In genomic region chr17:71988736-71989569, GRCm38 (mm10) we compare ENCODE assay signal across 19 mouse cellular contexts.
DNase-seq lines count a peak whose midpoint lies in the region; ATAC-seq lines count a peak whose summit lies in the region.
"Had no signal": no experiment of that assay in that cellular context is flagged by ENCODE, and none has a peak within 500 bp of the region (broad histone marks: within the 10 kb centered on the region; RNA-seq: fewer than 3 reads in every experiment).

No protein-coding gene starts in this region.

- no peaks in the 10 kb centered on the region for H3K27me3 ChIP-seq in embryonic facial prominence, embryonic 14.5 days (replicated peaks; ENCODE audit: control insufficient read depth, insufficient read depth, low read length)
- H3K27me3 ChIP-seq: intestine, embryonic 15.5 days; kidney, embryonic 15.5 days; limb, embryonic 15.5 days; stomach, embryonic 15.5 days had no signal

- 0 out of 2 replicates have a peak, but pooled peaks cover 8% of the 10 kb centered on the region for H3K4me1 ChIP-seq in embryonic facial prominence, embryonic 14.5 days (ENCODE audit: control insufficient read depth, insufficient read depth, low read length)

- H3K4me2 ChIP-seq in embryonic facial prominence, embryonic 14.5 days (ENCODE audit: low read depth, low read length): no peak overlapping the region
- H3K4me2 ChIP-seq: heart, embryonic 13.5 days; intestine, embryonic 15.5 days; kidney, embryonic 15.5 days; limb, embryonic 15.5 days; stomach, embryonic 15.5 days had no signal

- H3K27ac ChIP-seq in embryonic facial prominence, embryonic 14.5 days (replicated peaks; ENCODE audit: low read depth, low read length): no peak overlapping the region
- H3K27ac ChIP-seq: heart, embryonic 13.5 days; intestine, embryonic 15.5 days; kidney, embryonic 15.5 days; layer of hippocampus, adult 2 months; limb, embryonic 15.5 days; stomach, embryonic 15.5 days had no signal

- WGBS in embryonic facial prominence, embryonic 14.5 days: 59% methylated on average over 9 of the region's 9 CpGs

- DNase-seq in gastrocnemius, postnatal 14 days: peak; percentile 17
- DNase-seq in gastrocnemius, postnatal 4 days (ENCODE audit: low spot score in 2 of 2): no peak
- peak; percentile 63 for DNase-seq in left cerebral cortex, postnatal 4 days
- DNase-seq in left cerebral cortex, adult 8-10 months (ENCODE audit: low spot score in 2 of 2): no peak
- peak; percentile 29 for DNase-seq in embryonic facial prominence, embryonic 14.5 days (ENCODE audit: low spot score)
- peak; percentile 11 to 14 for DNase-seq in heart, postnatal 36 days
- DNase-seq in adrenal gland, postnatal 10 days: no peak
- DNase-seq in layer of hippocampus, postnatal 36 days: no peak
- DNase-seq: cerebellum, adult 18-20 months; liver, postnatal 0 days; lung, postnatal 4 days; right cerebral cortex, adult 18-20 months; spleen, adult 18-20 months had no signal

- ATAC-seq in embryonic facial prominence, embryonic 14.5 days (ENCODE audit: low read depth): no peak
- ATAC-seq: intestine, embryonic 15.5 days; liver, postnatal 0 days had no signal

- intact Hi-C loops in gastrocnemius, postnatal 14 days (cut with DNase I; ENCODE audit: low total_unique reads): no loop called here
- intact Hi-C loops in left cerebral cortex, postnatal 4 days (cut with DNase I): no loop called here
- intact Hi-C loops in heart, postnatal 36 days (cut with DNase I): no loop called here

- H3K9ac ChIP-seq in embryonic facial prominence, embryonic 14.5 days (ENCODE audit: low read depth, low read length): no peak overlapping the region
- H3K9ac ChIP-seq: heart, embryonic 13.5 days; intestine, embryonic 15.5 days; kidney, embryonic 15.5 days; limb, embryonic 15.5 days; liver, postnatal 0 days; stomach, embryonic 15.5 days had no signal

- H3K9me3 ChIP-seq in embryonic facial prominence, embryonic 14.5 days (ENCODE audit: control insufficient read depth, low read length): no peaks in the 10 kb centered on the region
- H3K9me3 ChIP-seq: heart, embryonic 13.5 days; intestine, embryonic 15.5 days; kidney, embryonic 15.5 days; limb, embryonic 15.5 days; stomach, embryonic 15.5 days had no signal

- no peaks in the 10 kb centered on the region for H3K36me3 ChIP-seq in embryonic facial prominence, embryonic 14.5 days (ENCODE audit: control insufficient read depth, insufficient read depth, low read length)
- H3K36me3 ChIP-seq: heart, embryonic 13.5 days; intestine, embryonic 15.5 days; kidney, embryonic 15.5 days; limb, embryonic 15.5 days; stomach, embryonic 15.5 days had no signal

- no peak overlapping the region for H3K4me3 ChIP-seq in embryonic facial prominence, embryonic 14.5 days (ENCODE audit: low read depth, low read length)
- H3K4me3 ChIP-seq: heart, embryonic 13.5 days; intestine, embryonic 15.5 days; kidney, embryonic 15.5 days; layer of hippocampus, adult 2 months; limb, embryonic 15.5 days; stomach, embryonic 15.5 days had no signal

Comparison
In these comparisons a context has a peak if more than half of its experiments do, and no peak if none do; other contexts are left out.
1. DNase-seq: peak in gastrocnemius, postnatal 14 days (single experiment), left cerebral cortex, postnatal 4 days (single experiment), embryonic facial prominence, embryonic 14.5 days (single experiment) and heart, postnatal 36 days (2 of 2); none in gastrocnemius, postnatal 4 days (0 of 2), left cerebral cortex, adult 8-10 months (0 of 2), adrenal gland, postnatal 10 days (single experiment) and layer of hippocampus, postnatal 36 days (0 of 2).